Mouse (Mus musculus) MEL (cell line): ENCODE measurements at regions not wholly inside any gene's neighbourhood (a gene's known extent, or its start where the extent isn't known, plus 50 kb on each side); places are given as distances from the start of the nearest gene placed in this dataset.

Experiments used
- DNase-seq: peaks from one replicate; pipeline ENCODE4 v3.0.0; 2011; ENCODE audit warnings: low read depth, low spot score
- H3K27ac ChIP-seq: 2 replicates; pipeline ENCODE4 v1.5.1; 2012; ENCODE audit warnings: low read depth, mild to moderate bottlenecking, control low read depth, low read length, moderate library complexity; ENCODE audit not compliant: control insufficient read depth
- H3K27me3 ChIP-seq, 2 experiments: fragments of 150-350 bp in 1 of 2; sonication (generic) in 1 of 2; 2 replicates each; pipeline ENCODE4 v1.6.1; 2012; ENCODE audit warnings: low read length in 2 of 2, mild to moderate bottlenecking in 2 of 2, improper control_type of control experiment in 1 of 2, moderate library complexity in 1 of 2; ENCODE audit not compliant: insufficient read depth in 2 of 2, control insufficient read depth in 1 of 2
- H3K36me3 ChIP-seq, 2 experiments: 2 replicates each; pipeline ENCODE4 v1.6.1; 2012 to 2014; ENCODE audit warnings: low read length in 2 of 2, improper control_type of control experiment in 1 of 2, inconsistent platforms in 1 of 2, mild to moderate bottlenecking in 1 of 2; ENCODE audit not compliant: insufficient read depth in 2 of 2, control insufficient read depth in 1 of 2
- H3K4me1 ChIP-seq, 2 experiments: fragments of 150-350 bp in 1 of 2; sonication (generic) in 1 of 2; 2 replicates each; pipeline ENCODE4 v1.6.1; 2012; ENCODE audit warnings: low read length in 2 of 2, improper control_type of control experiment in 1 of 2, mild to moderate bottlenecking in 1 of 2; ENCODE audit not compliant: insufficient read depth in 2 of 2, control insufficient read depth in 1 of 2
- H3K4me3 ChIP-seq, 2 experiments: fragments of 150-350 bp in 1 of 2; sonication (generic) in 1 of 2; 2 replicates each; pipeline ENCODE4 v1.5.1; 2012; ENCODE audit warnings: low read depth in 2 of 2, low read length in 2 of 2, mild to moderate bottlenecking in 2 of 2, moderate library complexity in 2 of 2, control low read depth in 1 of 2, improper control_type of control experiment in 1 of 2; ENCODE audit not compliant: control insufficient read depth in 1 of 2, insufficient read depth in 1 of 2
- H3K79me2 ChIP-seq: 2 replicates; pipeline ENCODE4 v1.6.1; 2012; ENCODE audit warnings: mild to moderate bottlenecking, low read length, moderate library complexity; ENCODE audit not compliant: control insufficient read depth, poor library complexity, insufficient read depth
- H3K9ac ChIP-seq: 2 replicates; pipeline ENCODE4 v1.6.1; 2012; ENCODE audit warnings: low read depth, mild to moderate bottlenecking, control low read depth, low read length, moderate library complexity; ENCODE audit not compliant: control insufficient read depth, poor library complexity, severe bottlenecking
- H3K9me3 ChIP-seq: fragments of 150-350 bp; sonication (generic); replicated peaks from 2 replicates; pipeline ENCODE4 v1.6.1; 2012; ENCODE audit warnings: mild to moderate bottlenecking, low read length, improper control_type of control experiment, moderate library complexity; ENCODE audit not compliant: insufficient read depth
- BHLHE40 ChIP-seq: IDR thresholded peaks from 2 replicates; pipeline ENCODE4 v1.6.1; 2012; ENCODE audit warnings: low read depth, mild to moderate bottlenecking, inconsistent platforms, low read length, improper control_type of control experiment, borderline replicate concordance
- CHD2 ChIP-seq: IDR thresholded peaks from 2 replicates; pipeline ENCODE4 v1.6.1; 2011; ENCODE audit warnings: low read length, improper control_type of control experiment
- CTCF ChIP-seq, 3 experiments: IDR thresholded peaks in 2 of 3; conservative IDR thresholded peaks in 1 of 3; 2 replicates each; pipeline ENCODE4 v1.5.1; 2011 to 2012; ENCODE audit warnings: low read length in 3 of 3, low read depth in 2 of 3, mild to moderate bottlenecking in 2 of 3, improper control_type of control experiment in 1 of 3, inconsistent platforms in 1 of 3, mixed read lengths in 1 of 3, moderate library complexity in 1 of 3; ENCODE audit not compliant: control insufficient read depth in 1 of 3, insufficient read depth in 1 of 3, poor library complexity in 1 of 3, severe bottlenecking in 1 of 3
- E2F4 ChIP-seq: IDR thresholded peaks from 2 replicates; pipeline ENCODE4 v1.6.1; 2011; ENCODE audit warnings: low read depth, low read length, improper control_type of control experiment, borderline replicate concordance
- ELF1 ChIP-seq: IDR thresholded peaks from 2 replicates; pipeline ENCODE4 v1.6.1; 2014; ENCODE audit warnings: low read depth, mild to moderate bottlenecking, inconsistent platforms, low read length, improper control_type of control experiment, moderate library complexity
- EP300 ChIP-seq, 2 experiments: IDR thresholded peaks; 2 replicates each; pipeline ENCODE4 v1.6.1; 2011; ENCODE audit warnings: improper control_type of control experiment in 2 of 2, low read length in 2 of 2, low read depth in 1 of 2, mild to moderate bottlenecking in 1 of 2
- GABPA ChIP-seq: IDR thresholded peaks from 2 replicates; pipeline ENCODE4 v1.6.1; 2012; ENCODE audit warnings: low read depth, mild to moderate bottlenecking, inconsistent platforms, low read length, improper control_type of control experiment, moderate library complexity
- HCFC1 ChIP-seq: IDR thresholded peaks from 2 replicates; pipeline ENCODE4 v1.6.1; 2012; ENCODE audit warnings: low read depth, mild to moderate bottlenecking, inconsistent platforms, low read length, improper control_type of control experiment, moderate library complexity
- JUND ChIP-seq: IDR thresholded peaks from 2 replicates; pipeline ENCODE4 v1.6.1; 2011; ENCODE audit warnings: low read depth, mild to moderate bottlenecking, improper control_type of control experiment, low read length
- KAT2A ChIP-seq: conservative IDR thresholded peaks from 2 replicates; pipeline ENCODE4 v1.6.1; 2012; ENCODE audit warnings: low read depth, low read length, improper control_type of control experiment, inconsistent platforms
- MAFK ChIP-seq: IDR thresholded peaks from 2 replicates; pipeline ENCODE4 v1.6.1; 2011; ENCODE audit warnings: low read depth, mild to moderate bottlenecking, low read length, improper control_type of control experiment, borderline replicate concordance
- MAX ChIP-seq: IDR thresholded peaks from 2 replicates; pipeline ENCODE4 v1.6.1; 2011; ENCODE audit warnings: low read length, improper control_type of control experiment
- MAZ ChIP-seq: IDR thresholded peaks from 2 replicates; pipeline ENCODE4 v1.6.1; 2012; ENCODE audit warnings: low read depth, mild to moderate bottlenecking, inconsistent platforms, low read length, improper control_type of control experiment
- MXI1 ChIP-seq: IDR thresholded peaks from 2 replicates; pipeline ENCODE4 v1.6.1; 2011; ENCODE audit warnings: mild to moderate bottlenecking, low read depth, low read length, improper control_type of control experiment
- MYB ChIP-seq: IDR thresholded peaks from 2 replicates; pipeline ENCODE4 v1.6.1; 2011; ENCODE audit warnings: mild to moderate bottlenecking, low read depth, low read length, improper control_type of control experiment
- NELFE ChIP-seq: IDR thresholded peaks from 2 replicates; pipeline ENCODE4 v1.6.1; 2011; ENCODE audit warnings: low read depth, low read length, improper control_type of control experiment
- NRF1 ChIP-seq: IDR thresholded peaks from 2 replicates; pipeline ENCODE4 v1.6.1; 2014; ENCODE audit warnings: low read depth, mild to moderate bottlenecking, inconsistent platforms, low read length, improper control_type of control experiment, moderate library complexity; ENCODE audit not compliant: poor library complexity, insufficient read depth, severe bottlenecking
- POLR2A ChIP-seq, 2 experiments: IDR thresholded peaks; 2 replicates each; pipeline ENCODE4 v1.6.1; 2011 to 2012; ENCODE audit warnings: low read length in 2 of 2, mild to moderate bottlenecking in 2 of 2, control low read depth in 1 of 2, improper control_type of control experiment in 1 of 2, low read depth in 1 of 2, moderate library complexity in 1 of 2; ENCODE audit not compliant: control insufficient read depth in 1 of 2, insufficient read depth in 1 of 2, poor library complexity in 1 of 2
- POLR2AphosphoS2 ChIP-seq: IDR thresholded peaks from 2 replicates; pipeline ENCODE4 v1.6.1; 2011; ENCODE audit warnings: low read length, improper control_type of control experiment
- POLR2AphosphoS5 ChIP-seq: IDR thresholded peaks from 2 replicates; pipeline ENCODE4 v1.6.1; 2012; ENCODE audit warnings: low read depth, borderline replicate concordance, mild to moderate bottlenecking, inconsistent platforms, low read length, moderate library complexity, mixed read lengths
- RAD21 ChIP-seq: IDR thresholded peaks from 2 replicates; pipeline ENCODE4 v1.6.1; 2011; ENCODE audit warnings: mild to moderate bottlenecking, low read depth, low read length, improper control_type of control experiment
- RCOR1 ChIP-seq: IDR thresholded peaks from 2 replicates; pipeline ENCODE4 v1.6.1; 2012; ENCODE audit warnings: low read depth, mild to moderate bottlenecking, inconsistent platforms, low read length, improper control_type of control experiment
- SMC3 ChIP-seq: IDR thresholded peaks from 2 replicates; pipeline ENCODE4 v1.6.1; 2011; ENCODE audit warnings: low read depth, low read length, improper control_type of control experiment
- TAL1 ChIP-seq: IDR thresholded peaks from 2 replicates; pipeline ENCODE4 v1.6.1; 2012; ENCODE audit warnings: mild to moderate bottlenecking, inconsistent platforms, low read length, moderate library complexity, mixed read lengths
- TBP ChIP-seq: IDR thresholded peaks from 2 replicates; pipeline ENCODE4 v1.8.0; 2011; ENCODE audit warnings: low read depth, low read length, improper control_type of control experiment
- TCF12 ChIP-seq: IDR thresholded peaks from 2 replicates; pipeline ENCODE4 v1.6.1; 2014; ENCODE audit warnings: low read depth, mild to moderate bottlenecking, inconsistent platforms, low read length, improper control_type of control experiment, moderate library complexity
- UBTF ChIP-seq: IDR thresholded peaks from 2 replicates; pipeline ENCODE4 v1.6.1; 2012; ENCODE audit warnings: low read depth, mild to moderate bottlenecking, inconsistent platforms, low read length, improper control_type of control experiment, moderate library complexity, borderline replicate concordance; ENCODE audit not compliant: insufficient read depth
- USF2 ChIP-seq, 2 experiments: IDR thresholded peaks; 2 replicates each; pipeline ENCODE4 v1.6.1; 2011 to 2012; ENCODE audit warnings: improper control_type of control experiment in 2 of 2, low read length in 2 of 2, borderline replicate concordance in 1 of 2, inconsistent platforms in 1 of 2, low read depth in 1 of 2, mild to moderate bottlenecking in 1 of 2; ENCODE audit not compliant: insufficient read depth in 1 of 2
- ZC3H11A ChIP-seq: IDR thresholded peaks from 2 replicates; pipeline ENCODE4 v1.6.1; 2012; ENCODE audit warnings: low read depth, mild to moderate bottlenecking, inconsistent platforms, low read length, improper control_type of control experiment
- ZKSCAN1 ChIP-seq: IDR thresholded peaks from 2 replicates; pipeline ENCODE4 v1.6.1; 2012; ENCODE audit warnings: low read depth, mild to moderate bottlenecking, inconsistent platforms, low read length, improper control_type of control experiment, moderate library complexity
- ZMIZ1 ChIP-seq: IDR thresholded peaks from 2 replicates; pipeline ENCODE4 v1.6.1; 2012; ENCODE audit warnings: low read depth, mild to moderate bottlenecking, inconsistent platforms, low read length, improper control_type of control experiment, moderate library complexity

DNA sequence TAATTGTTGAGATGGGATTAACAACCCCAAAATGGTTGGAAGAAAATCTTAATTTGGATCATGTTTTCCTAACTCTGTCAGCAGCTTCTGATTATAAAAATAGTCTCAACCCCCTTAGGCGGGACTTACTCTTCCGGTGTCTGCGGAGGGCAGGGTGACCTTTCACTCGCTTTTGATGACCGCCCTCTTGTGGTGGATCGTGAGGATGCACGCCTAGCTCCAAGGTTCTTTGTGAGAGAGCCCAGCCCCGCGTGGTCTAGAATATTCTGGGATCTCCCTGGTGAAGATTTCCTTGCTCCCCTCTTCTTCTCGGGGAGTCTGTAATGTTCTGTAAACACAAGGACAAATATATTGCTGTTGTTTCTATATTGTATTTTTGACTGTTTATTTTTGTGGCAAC, 51.3 kb upstream of the Mboat1 start (continued):
- peak; percentile 77 to 93 (median 92) for TF ChIP-seq CTCF (IDR thresholded peaks at IDR 0.05 in 2 of 3, conservative IDR thresholded peaks at IDR 0.05 in 1 of 3; ENCODE audit: control insufficient read depth in 1 of 3, insufficient read depth in 1 of 3, low read depth in 2 of 3, low read length in 3 of 3, poor library complexity in 1 of 3, severe bottlenecking in 1 of 3)
- TF ChIP-seq POLR2AphosphoS2 = no peak
- TF ChIP-seq ELF1 = peak; percentile 71
- no peak for TF ChIP-seq MAZ
- no peak for TF ChIP-seq BHLHE40
- peak; percentile 92 for TF ChIP-seq RAD21
- TF ChIP-seq UBTF = no peak
- no peak for TF ChIP-seq RCOR1
- no peak for TF ChIP-seq E2F4
- TF ChIP-seq JUND = no peak
- no peak for TF ChIP-seq NELFE
- no peak for TF ChIP-seq MYB
- TF ChIP-seq MAX = no peak

DNA sequence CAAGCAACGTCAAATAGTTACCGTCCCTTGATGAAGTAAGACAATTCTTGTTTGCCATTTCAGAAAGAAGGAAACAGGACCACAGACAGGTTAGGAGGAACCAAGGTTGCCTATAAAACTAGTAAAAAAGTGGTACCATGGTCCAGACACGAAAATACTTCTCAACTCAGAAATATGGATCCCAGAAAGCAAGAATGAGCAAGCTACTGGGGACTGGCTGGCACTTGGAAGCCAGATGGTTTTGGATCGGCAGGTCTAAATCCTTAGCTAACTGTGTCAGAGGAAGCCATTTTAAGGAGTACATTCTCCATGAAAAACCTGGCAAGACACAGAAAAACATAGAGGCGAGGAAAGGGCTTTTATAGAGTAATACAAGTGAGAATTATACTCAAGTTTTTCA, 51.9 kb upstream of the Mboat1 start:
- peak overlapping the region; percentile 77 for H3K27ac ChIP-seq
- no peak for DNase-seq

DNA sequence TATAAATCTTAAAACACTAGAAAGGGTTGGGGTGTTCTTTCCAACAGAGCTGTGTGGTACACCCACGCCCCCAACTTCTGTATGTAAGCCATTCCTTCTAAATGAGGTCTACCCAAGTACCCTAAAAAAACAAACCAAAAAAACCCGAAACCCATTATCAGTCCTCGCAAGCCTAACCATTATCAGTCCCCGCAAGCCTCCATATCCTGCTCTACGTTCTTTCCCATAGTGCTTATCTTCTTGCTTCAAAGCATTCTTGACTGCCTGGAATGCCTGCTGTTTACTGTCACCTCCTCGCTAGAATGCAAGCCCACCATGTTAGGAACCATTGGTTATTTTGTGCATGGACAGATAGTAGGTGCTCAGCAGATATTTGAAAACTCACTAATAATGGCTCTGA, 52.3 kb upstream of the Mboat1 start:
- peak overlapping the region; percentile 51; the same call in 1 of the 2 replicates for H3K9ac ChIP-seq
- DNase-seq = peak; percentile 76
- peaks cover 6% of the 10 kb centered on the region in 2 experiments; a peak in 3 of 4 replicates for H3K27me3 ChIP-seq
- peaks cover 0 to 7% of the 10 kb centered on the region in 2 experiments; a peak in 3 of 4 replicates for H3K4me1 ChIP-seq
- H3K36me3 ChIP-seq = peaks cover 0 to 9% of the 10 kb centered on the region in 2 experiments; a peak in 2 of 4 replicates
- peak overlapping the region; percentile 49 to 65 for H3K4me3 ChIP-seq
- peak overlapping the region; percentile 77 for H3K27ac ChIP-seq
- no peaks in the 10 kb centered on the region for H3K9me3 ChIP-seq
- H3K79me2 ChIP-seq = no peaks in the 10 kb centered on the region
- no peak for TF ChIP-seq ZC3H11A
- peak; percentile 84 for TF ChIP-seq TAL1
- TF ChIP-seq MAFK = peak; percentile 81; the same call in 1 of the 2 replicates
- no peak for TF ChIP-seq JUND
- 0 out of 2 replicates have a peak, but pooled peaks have one; percentile 23 for TF ChIP-seq ZMIZ1
- no peak; the same call in 1 of the 2 replicates for TF ChIP-seq CHD2
- TF ChIP-seq BHLHE40 = peak; percentile 48; the same call in 1 of the 2 replicates
- no peak for TF ChIP-seq KAT2A
- no peak for TF ChIP-seq USF2 (IDR thresholded peaks at IDR 0.05; ENCODE audit: borderline replicate concordance in 1 of 2, insufficient read depth in 1 of 2, low read depth in 1 of 2, low read length in 2 of 2)
- TF ChIP-seq MYB = 0 out of 2 replicates have a peak, but pooled peaks have one; percentile 32
- TF ChIP-seq POLR2A (IDR thresholded peaks at IDR 0.05; ENCODE audit: control insufficient read depth in 1 of 2, insufficient read depth in 1 of 2, low read depth in 1 of 2, low read length in 2 of 2, poor library complexity in 1 of 2) = no peak
- no peak for TF ChIP-seq POLR2AphosphoS5
- TF ChIP-seq MXI1 = peak; percentile 55; the same call in 1 of the 2 replicates
- TF ChIP-seq MAZ = 0 out of 2 replicates have a peak, but pooled peaks have one; percentile 51

More for the DNA sequence above, 51.9 kb upstream of the Mboat1 start:
- H3K4me3 ChIP-seq = peak overlapping the region; percentile 49 to 65
- no peaks in the 10 kb centered on the region for H3K79me2 ChIP-seq
- no peaks in the 10 kb centered on the region for H3K9me3 ChIP-seq
- H3K27me3 ChIP-seq = peaks cover 1 to 6% of the 10 kb centered on the region in 2 experiments; a peak in 2 of 4 replicates
- TF ChIP-seq TCF12 = no peak
- TF ChIP-seq TAL1 = no peak
- no peak; the same call in 1 of the 2 replicates for TF ChIP-seq HCFC1
- TF ChIP-seq EP300 (IDR thresholded peaks at IDR 0.05; ENCODE audit: low read depth in 1 of 2, low read length in 2 of 2) = no peak
- no peak for TF ChIP-seq NRF1
- no peak for TF ChIP-seq GABPA
- no peak for TF ChIP-seq TBP
- TF ChIP-seq ZC3H11A = no peak
- no peak for TF ChIP-seq KAT2A
- TF ChIP-seq POLR2AphosphoS5 = no peak
- no peak for TF ChIP-seq SMC3
- no peak for TF ChIP-seq ELF1
- TF ChIP-seq BHLHE40 = no peak
- no peak for TF ChIP-seq RCOR1
- TF ChIP-seq E2F4 = no peak
- TF ChIP-seq ZKSCAN1 = no peak
- TF ChIP-seq, all 39 proteins: peak for 0
- H3K9ac ChIP-seq = peak overlapping the region; percentile 51
- H3K4me1 ChIP-seq = peaks cover 0 to 7% of the 10 kb centered on the region in 2 experiments; a peak in 3 of 4 replicates
- H3K36me3 ChIP-seq = peaks cover 0 to 9% of the 10 kb centered on the region in 2 experiments; a peak in 2 of 4 replicates
